Mouse (Mus musculus): ENCODE results near the gene Zranb2.

DNA sequence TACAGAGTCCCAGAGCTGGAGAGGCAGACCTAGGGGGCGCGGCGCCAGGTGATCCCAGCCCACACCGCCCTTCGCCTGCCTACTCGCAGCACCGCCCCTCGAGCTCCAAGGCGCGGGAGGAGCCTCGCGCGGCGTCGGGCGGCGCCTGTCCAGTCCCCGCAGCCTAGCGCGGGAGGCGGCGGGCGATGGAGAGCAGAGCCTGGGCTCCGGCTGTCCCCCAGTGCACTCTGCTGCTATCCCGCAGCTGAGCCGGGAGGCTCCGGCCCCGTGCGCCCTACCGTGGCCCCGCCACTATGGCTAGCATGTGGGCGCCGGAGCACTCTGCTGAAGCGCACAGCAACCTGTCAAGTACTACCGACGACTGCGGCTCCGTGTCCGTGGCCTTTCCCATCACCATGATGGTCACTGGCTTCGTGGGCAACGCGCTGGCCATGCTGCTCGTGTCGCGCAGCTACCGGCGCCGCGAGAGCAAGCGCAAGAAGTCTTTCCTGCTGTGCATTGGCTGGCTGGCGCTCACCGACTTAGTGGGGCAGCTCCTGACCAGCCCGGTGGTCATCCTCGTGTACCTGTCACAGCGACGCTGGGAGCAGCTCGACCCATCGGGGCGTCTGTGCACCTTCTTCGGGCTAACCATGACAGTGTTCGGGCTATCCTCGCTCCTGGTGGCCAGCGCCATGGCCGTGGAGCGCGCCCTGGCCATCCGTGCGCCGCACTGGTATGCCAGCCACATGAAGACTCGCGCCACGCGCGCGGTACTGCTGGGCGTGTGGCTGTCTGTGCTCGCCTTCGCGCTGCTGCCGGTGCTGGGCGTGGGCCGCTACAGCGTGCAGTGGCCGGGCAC, 33.0 kb downstream of the Zranb2 start, which contains the start of gene Ptger3:
- TF ChIP-seq POLR2A (IDR thresholded peaks at IDR 0.05; ENCODE audit: extremely low read depth, insufficient read depth, low read length) (no peak), CTCF (IDR thresholded peaks at IDR 0.05; ENCODE audit: low read depth, low read length) (no peak)
